Mouse (Mus musculus) ES-CJ7 (cell line): ENCODE measurements around the gene Dazap1.
"Not testable (repeated sequence)": the region's sequence is repeated elsewhere in the genome, so short reads cannot be mapped to it uniquely, and the experiment has no call there.

ENCODE experiments used
- DNase-seq: peaks from one replicate; pipeline ENCODE4 v3.0.0; 2011; ENCODE audit warnings: low read depth, low spot score

Gene Dazap1

DNA sequence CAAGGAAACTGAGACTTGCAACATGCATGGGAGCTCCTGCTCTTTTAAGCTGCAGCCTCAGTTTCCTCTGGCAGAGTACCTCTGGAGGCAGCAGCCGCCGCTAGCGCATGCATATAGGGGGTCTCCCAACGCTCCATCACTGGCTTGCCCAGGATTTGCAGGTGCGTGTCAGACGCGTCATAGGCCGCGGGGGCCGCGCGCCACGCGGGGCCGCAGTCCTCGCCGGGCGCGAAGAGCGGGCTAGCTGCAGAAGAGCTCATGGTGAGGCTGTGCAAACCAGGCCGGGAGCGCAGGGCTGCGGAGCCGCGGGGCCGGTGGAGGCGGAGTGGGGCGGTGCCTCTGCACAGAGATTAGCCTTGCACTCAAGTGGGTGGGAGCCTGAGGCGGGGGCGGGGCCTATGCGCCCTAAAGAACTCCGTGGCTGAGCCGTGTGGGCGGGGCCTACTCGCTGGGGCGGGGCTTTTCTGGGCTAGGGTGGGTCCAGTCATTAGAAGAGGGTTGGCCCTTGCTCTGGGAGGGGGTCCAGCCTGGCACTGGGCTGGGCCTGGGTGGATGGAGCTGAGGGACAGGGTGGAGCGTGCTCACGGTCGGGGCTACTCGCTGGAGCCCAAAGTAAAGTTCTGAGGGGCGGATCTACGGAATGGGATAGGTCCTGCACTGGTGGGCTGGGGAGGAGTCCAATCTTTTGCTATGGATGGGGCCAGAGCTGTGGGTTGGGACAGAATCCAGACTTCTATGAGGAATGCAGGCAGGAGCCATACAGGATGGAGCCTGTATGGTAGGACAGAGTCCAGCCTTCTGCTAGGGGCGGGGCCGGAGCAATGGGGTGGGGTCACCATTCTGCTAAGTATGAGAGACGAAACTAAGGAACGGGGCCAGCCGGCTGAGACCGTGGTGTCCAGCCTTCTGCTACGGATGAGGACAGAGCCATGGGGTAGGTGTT is at the start of gene Dazap1, which contains the start of gene Gamt:
Gene Dazap1 (plus strand): TSS at position 845 of the 943 bp plus-strand sequence.
Gene Gamt (minus strand): TSS at position 371 of the 943 bp plus-strand sequence.
- DNase-seq, result peak; percentile 96

DNA sequence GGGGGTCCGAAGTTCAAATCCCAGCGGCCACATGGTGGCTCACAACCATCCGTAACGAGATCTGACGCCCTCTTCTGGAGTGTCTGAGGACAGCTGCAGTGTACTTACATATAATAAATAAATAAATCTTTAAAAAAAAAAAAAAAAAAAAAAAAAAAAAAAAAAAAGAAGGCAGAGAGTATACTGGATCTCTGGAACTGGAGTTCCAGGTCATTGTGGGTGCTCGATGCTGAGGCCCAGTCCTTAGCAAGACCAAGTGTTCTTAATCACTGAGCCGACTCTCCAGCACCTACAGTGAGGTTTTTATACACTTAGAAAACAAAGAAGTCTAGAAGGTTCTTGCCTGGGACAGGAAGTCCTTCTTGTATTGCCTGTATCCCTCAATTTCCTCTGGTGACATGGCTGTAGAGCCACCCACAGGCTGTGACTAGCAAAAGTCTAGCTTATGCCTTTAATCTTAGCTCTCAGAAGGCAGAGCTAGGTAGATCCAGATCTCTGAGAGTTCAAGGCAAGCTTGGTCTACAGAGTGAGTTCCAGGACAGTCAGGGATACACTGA is 49.7 kb upstream of the Dazap1 start:
- not testable (repeated sequence) for DNase-seq

DNA sequence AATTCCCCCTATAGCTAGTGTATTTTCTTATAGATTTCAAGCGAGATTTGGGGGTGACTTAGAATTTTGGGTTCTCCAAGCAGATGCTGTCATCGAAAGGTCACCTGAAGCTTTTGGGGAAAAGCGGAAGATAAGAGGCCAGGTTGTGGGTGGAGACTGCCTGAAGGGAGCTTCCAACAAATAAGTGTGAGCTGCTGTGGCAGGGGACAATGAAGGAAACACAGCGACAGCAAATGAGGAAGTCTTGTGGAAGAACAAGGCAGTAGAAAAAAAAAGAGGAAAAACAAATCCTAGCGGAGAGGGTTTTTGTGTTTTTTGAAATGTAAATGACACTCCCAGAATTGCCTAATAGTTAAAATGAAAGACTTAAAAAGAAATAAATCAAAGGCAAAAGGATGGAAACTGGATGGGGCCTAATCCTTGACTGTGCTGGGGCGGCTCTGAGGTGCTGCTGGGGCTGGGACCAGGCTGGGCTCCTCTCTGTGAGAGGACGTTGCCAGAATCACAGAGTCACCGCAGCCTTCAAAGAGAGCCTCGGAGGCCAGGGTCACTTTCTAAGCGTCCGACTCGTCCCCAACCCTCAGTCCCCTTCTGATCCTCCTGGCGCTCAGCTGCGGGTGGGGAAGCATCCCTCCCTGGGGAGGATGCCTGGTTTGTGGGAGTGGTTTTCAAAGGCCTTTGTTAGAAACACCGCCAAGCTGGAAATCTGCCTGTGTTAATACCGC is 46.1 kb upstream of the Dazap1 start:
- no peak for DNase-seq

DNA sequence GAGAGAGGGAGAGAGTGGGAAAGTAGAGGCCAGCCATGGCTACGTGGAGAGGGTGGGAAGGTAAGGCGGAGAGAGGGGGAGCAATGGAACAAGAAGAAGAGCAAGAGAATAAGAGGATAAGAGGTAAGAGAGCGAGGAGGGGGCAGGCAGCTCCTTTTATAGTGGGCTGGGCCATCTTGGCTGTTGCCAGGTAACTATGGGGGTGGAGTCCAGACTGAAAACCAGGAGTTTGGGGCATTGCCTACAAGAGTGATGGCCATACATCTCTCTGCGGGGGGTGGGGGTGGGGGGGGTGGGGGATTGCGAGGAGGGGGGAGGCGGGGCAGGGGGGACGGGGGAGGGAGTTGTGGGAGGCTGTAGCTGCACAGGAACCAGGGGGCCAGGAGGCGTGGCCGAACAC is 40.6 kb upstream of the Dazap1 start:
- DNase-seq, result peak; percentile 83

DNA sequence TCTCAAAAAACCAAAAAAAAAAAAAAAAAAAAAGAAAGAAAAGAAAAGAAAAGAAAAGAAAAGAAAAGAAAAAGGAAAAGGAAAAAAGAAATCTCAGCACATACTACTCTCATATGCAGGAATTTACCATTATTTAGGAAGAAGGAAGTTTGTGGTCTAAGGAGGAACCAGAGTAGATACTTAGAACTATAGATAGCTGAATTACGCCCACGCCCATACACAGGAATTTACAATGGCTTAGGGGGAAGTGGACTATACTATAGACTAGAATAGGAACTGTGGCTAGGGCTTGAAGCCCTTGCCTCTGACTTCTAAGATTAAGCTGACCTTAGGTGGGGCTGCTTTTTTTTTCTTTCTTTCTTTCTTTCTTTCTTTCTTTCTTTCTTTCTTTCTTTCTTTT is 38.1 kb upstream of the Dazap1 start:
- not testable (repeated sequence) for DNase-seq

DNA sequence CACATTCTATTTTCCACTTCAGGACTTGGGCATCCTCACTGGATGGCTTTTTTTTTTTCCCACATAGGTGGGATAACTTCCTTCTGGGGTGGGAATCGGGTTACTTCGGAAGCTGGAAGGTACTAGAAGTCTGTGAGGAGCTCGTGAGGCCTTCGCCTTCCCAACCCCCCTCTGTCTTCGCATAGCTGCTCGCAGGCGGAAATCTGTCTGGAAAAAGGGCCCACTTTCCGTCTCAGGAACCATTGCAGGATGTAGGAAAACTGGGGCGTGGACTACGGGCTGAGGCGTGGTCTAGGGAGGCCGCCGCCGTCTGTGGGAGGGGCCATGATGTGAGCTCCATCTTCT is 35.2 kb upstream of the Dazap1 start:
- no peak for DNase-seq

DNA sequence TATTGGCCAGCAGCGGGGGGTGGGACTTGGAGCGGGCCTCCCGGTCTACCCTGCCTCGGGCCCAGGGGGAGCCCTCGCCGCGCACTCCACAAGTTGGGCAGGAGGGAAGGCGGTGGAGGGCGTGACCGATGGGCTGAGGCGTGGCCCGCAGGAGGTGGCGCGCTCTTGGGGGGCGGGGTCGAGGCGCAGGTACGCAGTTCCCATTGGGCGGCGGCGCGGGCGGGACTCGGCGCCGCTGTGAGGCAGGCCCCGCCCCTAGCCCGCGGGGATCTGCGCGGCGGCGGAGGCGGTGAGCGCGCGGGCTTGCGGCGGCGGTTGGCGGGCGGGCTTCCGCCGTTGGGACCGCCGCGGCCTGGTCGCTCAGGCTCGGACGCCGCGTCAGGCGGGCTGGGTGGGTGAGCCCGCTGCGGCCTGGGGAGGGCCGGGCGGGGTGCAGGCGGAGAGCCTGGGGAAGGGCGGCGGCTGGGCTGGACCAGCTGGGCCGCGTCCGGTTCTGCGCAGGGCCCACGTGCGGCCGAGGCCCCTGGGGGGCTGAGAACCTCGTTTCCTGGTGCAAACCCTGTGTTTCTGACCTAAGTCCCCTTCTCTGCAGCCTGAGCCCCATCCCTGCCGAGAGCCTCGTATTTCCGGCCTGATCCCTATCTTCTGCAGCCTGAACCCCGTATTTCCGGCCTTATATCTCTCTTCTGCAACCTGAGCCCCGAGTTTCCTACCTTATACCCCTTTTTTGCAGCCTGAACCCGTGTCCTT is 34.7 kb upstream of the Dazap1 start, which contains the start of gene Mum1:
Gene Mum1 (plus strand): TSS at position 19 of the 750 bp plus-strand sequence.
- DNase-seq, result peak; percentile 100

DNA sequence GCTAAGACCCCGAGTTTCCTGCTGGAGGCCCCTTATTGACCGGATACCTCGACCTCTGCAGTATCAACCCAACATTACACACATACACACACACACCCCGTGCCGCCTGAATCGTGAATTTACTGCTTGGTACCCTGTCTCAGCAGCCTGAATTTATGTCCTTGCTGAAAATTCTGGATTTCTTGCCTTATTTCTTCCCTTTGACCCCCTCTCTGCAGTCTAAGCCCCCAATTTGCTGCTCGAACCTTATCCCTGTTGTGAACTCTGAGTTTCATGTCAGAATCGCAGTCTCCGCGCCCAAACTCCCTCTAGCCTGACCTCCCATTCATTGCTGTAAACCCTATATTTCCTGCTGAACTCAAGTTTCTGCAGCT is 34.1 kb upstream of the Dazap1 start:
- no peak for DNase-seq

DNA sequence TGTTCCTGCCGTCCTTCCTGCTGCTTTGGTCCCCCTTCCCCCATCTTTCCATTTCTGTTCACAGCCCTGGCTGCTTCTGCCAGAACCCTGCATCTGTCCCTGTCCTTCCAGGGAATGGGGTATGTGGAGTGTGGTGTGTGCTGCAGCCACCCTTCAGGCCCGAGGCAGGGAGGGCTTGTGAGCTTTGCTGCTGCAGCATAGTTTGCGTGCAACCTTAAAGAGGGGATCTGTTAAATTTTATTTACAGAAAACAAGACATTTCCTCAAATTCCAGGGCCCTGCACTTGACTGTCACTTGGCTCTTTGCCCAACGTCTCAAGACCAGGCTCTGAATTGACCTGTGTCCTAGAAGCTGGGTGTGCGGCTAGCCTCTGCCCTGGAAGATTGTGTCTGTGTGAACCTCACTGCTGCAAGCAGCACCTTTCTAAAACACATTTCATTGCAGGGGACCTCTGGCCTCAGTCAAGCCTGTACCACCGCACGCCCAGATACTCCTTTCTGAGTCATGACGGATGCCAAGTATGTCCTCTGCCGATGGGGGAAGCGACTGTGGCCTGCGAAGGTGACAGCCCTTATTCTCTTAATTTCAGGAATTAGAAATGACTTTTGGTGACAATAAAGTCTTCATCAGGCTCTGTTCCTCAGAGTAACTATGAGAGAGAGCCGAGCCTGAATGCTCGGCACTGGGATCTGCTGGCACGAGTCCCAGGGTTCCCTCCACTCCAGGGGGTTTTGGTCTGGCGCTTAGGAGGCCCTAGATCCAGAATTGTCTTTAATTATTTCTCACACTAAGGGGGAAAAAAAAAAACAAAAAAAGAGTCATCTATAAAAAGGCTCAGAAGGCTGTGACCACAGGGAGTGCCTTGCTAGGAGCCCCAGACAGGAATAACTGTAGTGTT is 33.2 kb upstream of the Dazap1 start:
- no peak for DNase-seq

DNA sequence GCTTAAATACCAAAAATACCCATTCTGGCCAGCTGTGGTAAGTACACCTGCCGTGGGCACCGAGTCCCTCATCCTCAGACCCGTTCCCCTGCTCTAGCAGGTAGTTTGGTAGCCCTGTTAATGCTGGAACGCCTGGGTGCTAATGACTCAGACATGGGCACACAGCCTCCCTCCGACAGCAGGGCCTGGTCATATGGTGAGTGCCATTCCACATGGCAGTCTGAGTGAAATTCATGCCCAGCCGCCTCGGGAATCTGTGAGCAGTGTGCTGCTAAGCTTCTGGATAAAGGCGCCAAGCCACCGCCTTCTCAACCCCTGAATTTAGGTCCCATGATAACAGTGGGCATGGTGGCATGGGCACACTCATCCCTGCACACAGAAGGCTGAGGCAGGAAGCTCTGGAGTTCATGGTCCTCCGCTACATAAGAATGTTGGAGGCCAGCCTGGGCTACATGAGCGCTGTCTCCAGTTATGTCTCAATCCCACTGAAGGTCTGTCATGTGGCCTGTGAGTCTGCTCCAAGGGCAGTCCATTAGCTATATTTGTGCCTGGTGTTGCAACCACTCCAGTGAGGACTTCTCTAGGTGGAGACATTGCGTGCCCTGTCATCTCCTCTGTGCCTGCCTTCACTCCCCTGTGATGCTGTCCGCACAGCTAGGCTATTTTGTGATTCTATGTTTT is 25.0 kb upstream of the Dazap1 start:
- DNase-seq, result no peak

DNA sequence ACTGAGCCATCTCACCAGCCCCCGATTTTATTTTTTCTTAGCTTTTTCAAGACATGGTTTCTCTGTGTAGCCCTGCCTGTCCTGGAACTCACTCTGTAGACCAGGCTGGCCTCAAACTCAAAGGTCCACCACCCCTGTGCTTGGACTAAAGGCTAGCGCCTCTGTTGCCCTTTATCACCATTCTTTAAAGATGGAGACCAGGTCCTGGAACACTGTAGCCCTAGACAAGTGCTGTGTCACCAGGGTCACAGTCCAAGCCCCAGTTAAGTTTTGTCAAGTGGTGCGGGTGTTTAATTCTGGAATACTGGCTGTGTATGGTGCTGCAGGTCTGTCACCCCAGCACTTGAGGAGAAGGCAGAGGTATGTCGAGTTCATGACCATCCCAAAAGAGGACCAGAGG is 24.3 kb upstream of the Dazap1 start:
- DNase-seq, result no peak

DNA sequence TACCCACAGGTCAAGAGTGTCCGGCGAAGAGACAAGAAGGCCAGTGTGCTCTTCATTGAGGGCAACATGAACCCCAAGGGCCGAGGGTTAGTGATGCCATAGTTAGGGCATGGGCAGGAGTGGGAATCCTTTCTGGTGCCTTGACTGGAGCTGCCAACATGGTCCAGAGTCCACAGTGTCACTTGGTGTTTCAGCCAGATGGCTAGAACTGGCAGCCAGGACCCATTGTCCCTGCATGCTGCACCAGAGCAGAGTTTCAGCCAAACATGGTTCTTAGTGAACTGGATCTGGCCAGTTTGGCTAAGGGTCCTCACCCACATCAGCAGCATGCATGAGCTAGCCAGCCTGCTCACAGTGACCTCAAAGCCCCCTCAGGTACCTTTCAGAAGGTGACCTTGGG is 23.0 kb upstream of the Dazap1 start:
- no peak for DNase-seq

DNA sequence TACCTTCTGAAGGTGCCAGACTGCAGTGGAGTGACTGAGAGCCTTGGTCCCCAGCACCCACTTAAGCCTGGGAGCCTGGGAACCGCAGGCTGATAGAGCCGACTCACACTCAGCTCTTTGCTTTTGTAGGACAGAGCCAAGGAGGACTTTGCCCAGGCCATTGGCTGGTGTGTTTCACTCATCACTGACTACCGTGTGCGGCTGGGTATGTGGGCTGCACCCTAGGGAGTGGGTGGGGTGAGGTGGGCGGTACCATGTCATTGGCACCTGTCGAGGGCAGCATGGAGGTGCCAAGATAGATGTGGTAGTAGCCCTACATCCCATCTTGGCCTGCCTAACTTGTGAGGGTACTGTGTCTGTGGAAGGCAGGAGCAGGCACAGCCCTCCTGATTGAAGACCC is 21.5 kb upstream of the Dazap1 start:
- no peak for DNase-seq

DNA sequence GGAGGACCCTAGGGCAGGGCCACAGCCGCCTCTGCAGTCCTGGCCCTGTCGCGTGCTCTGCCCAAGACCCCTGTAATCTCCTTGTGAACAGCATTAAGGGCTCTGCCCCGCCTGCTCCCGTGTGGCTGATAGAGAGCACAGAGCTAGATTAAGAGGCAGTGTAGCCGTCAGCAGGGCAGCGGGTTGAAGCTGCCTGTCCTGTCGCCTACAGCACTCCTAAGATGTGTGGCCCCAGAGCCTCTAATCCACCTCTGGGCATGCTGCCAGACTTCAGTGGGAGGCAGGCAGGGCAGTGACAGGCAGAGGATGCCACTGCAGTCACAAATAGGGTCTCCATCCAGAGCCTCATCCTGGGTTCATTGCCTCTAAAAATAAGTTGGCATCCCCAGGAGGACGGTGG is 19.2 kb upstream of the Dazap1 start:
- DNase-seq, result no peak

DNA sequence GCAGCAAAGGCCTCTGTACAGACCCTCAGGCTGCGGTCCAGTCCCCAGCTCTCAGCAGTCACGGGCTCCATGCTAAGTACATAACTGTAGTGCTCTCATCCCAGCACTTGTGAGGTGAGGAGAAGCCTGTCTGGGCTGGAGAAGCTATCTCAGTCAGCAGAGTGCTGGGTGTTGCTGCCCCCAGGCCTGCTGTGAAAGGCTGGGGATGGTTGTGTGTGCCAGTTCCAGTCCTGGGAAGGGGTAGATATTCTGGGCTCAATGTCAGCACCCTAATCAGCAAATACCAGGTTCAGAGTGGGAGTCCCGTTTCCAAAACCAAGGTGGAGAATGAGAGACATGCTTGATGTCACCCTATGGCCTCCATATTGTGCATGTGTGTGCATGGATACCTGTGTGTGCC is 18.7 kb upstream of the Dazap1 start:
- no peak for DNase-seq

DNA sequence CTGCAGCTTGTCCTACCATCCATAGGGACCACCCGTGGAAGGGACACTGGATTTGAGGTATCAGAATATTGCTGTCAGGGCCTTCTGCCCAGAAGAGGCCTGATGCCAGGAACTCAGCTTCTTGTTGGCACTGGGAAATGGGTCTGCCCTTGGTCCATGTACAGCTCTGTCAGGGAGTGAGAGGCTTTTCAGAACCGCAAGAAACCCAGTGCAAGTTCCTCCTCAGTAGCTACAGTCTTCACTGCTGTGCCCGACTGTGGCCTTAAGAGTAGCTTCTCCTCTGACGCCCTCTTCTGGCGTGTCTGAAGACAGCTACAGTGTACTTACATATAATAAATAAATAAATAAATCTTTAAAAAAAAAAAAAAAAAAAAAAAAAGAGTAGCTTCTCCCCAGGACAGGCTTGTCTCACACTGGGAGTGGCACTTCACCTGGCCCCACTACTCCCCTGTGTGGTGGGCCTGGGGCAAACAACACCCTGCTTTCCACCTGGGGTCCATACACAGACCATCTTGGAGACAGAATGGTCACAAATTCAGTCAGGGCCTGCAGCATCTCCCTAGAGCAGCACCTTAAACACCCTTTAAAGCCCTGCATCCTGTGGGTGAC is 16.4 kb upstream of the Dazap1 start:
- DNase-seq, result peak; percentile 62

DNA sequence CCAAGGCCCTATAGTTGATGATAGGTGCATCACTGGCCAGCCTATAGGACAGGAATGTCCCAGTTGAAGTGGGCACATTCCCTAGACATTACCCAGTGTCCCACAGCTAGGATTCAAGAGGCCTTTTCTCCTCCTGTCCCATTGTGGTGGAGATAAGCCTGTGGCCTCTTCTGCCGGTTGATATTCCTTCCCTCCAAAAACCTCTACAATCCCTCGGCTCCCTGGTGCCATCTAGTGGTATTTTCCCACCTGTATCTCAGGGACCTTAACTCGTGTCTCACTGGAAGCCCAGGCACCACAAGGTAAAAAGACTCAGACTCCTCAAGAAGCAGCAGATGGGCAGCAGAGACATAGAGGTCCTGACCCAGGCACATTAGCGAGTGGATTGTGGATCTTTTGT is 15.7 kb upstream of the Dazap1 start:
- peak; percentile 88 for DNase-seq

DNA sequence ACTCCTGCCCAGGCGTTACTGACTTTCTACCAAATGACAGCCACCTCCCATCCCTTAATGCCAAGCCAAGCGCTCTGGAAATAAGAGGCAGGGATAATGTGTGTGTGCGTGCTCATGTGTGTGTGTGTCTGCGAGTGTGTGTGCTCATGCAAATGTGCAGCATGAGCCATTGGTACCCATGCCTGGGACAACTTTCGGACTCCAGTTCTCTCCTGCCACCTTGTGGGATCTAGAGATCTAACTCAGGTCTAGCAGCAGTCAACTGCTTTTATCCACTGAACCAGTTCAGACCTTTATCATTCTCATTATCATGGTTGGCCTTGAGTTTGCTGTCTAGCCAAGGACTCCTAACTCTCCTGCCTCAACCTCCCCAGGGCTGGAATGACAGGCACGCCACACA is 13.4 kb upstream of the Dazap1 start:
- DNase-seq, result peak; percentile 82

DNA sequence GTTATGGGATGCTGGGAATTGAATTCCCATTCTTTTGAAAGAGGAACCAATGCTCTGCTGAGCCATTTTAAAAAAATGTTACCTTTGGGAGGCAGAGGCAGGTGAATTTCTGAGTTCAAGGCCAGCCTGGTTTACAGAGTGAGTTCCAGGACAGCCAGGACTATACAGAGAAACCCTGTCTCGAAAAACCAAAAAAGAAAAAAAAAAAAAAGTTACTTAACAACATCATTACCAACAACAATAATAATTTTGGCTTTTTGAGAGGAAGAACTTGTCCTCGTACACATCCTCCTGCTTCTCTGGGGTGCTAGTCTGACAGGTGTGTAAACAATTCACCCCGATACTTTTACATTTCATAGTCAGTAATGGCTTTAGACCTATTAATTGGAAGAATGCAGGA is 12.8 kb upstream of the Dazap1 start:
- DNase-seq, result not testable (repeated sequence)
